Mouse (Mus musculus): Measurements from ENCODE around the gene Zcchc9. TPM values are rescaled to one million over a fixed set of nuclear protein-coding genes. Genes with fewer than 3 reads are reported as not detected.

The Zcchc9 gene
- polyA plus RNA-seq, 1 experiment = 8.3 TPM

DNA sequence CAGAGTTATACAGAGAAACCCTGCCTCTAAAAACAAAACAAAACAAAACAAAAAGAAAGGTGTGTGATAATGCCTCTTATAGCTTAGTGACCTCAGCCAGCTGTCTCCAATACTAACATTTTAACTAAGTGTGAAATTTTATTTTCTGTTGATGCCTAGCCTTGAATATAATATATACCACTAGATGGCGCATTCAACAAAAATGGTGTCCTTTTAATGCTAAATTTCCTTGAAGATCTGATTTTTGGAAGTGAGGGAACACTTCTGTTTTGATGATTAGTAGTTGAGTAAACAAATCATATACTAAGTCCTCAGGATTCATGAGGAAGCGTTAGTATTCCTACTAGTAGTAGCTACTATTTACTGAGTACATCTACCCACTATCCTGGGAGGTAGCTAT is 2.0 kb upstream of the Zcchc9 start:
- no peak overlapping the region for H3K27ac ChIP-seq (ENCODE audit: insufficient read depth, low read length)
- WGBS = 40% methylated on average over 2 of the region's 2 CpGs

DNA sequence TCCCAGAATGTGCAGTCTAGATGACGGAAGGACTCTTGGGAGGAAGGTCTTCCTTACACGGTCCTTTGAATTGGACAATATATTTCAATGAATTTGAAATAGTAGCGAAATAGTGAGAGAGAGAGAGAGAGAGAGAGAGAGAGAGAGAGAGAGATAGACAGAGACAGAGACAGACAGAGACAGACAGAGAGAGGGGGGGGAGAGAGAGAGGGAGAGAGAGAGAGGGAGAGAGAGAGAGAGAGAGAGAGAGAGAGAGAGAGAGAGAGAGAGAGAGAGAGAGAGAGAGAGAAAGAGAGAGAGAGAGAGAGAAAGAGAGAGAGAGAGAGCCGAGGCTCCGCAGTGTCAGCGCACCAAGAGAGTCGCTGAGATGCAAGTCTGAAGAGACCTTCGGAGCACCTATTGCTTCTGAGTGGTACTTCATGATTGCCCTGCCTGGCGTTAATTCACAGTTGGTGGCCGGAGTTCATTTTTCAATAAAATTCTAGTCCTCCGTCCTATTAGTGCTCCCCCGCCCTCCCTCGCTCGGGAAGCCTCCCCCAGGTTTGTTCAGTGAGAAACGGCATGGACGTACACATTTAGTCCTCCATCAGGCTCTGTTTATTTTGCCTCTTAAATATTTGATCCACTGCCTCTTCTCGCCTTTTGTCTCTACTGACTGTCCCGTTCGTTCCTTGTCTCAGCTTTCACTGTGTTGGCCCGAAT is 520 bp upstream of the Zcchc9 start:
- Histone ChIP-seq H3K4me3 (ENCODE audit: extremely low read depth, insufficient read depth, insufficient read length) (peak overlapping the region; percentile 97), H3K27ac (ENCODE audit: insufficient read depth, low read length) (peak overlapping the region; percentile 96), H3K27me3 (ENCODE audit: control insufficient read depth, insufficient read depth, low read length) (no peaks in the 10 kb centered on the region), H3K36me3 (ENCODE audit: control insufficient read depth, insufficient read depth, low read length) (peaks cover 9% of the 10 kb centered on the region), H3K4me1 (ENCODE audit: control insufficient read depth, insufficient read depth, insufficient read length) (no peaks in the 10 kb centered on the region; the same call in 1 of the 2 replicates)
- TF ChIP-seq CTCF (IDR thresholded peaks at IDR 0.05; ENCODE audit: extremely low read depth, insufficient read depth, insufficient read length, insufficient replicate concordance) (no peak), POLR2A (IDR thresholded peaks at IDR 0.05; ENCODE audit: low read depth, low read length) (no peak)
- 25% methylated on average over 20 of the region's 20 CpGs for WGBS
- peak in 1 of 2 experiments; percentile 14 for DNase-seq (ENCODE audit: low read depth in 1 of 2, low spot score in 2 of 2)

More for the DNA sequence above, 2.0 kb upstream of the Zcchc9 start:
- peaks cover 8% of the 10 kb centered on the region for H3K36me3 ChIP-seq (ENCODE audit: control insufficient read depth, insufficient read depth, low read length)
- H3K27me3 ChIP-seq (ENCODE audit: control insufficient read depth, insufficient read depth, low read length) = no peaks in the 10 kb centered on the region
- no peaks in the 10 kb centered on the region; the same call in 1 of the 2 replicates for H3K4me1 ChIP-seq (ENCODE audit: control insufficient read depth, insufficient read depth, insufficient read length)
- TF ChIP-seq CTCF (IDR thresholded peaks at IDR 0.05; ENCODE audit: extremely low read depth, insufficient read depth, insufficient read length, insufficient replicate concordance) (no peak), POLR2A (IDR thresholded peaks at IDR 0.05; ENCODE audit: low read depth, low read length) (no peak)
- DNase-seq (ENCODE audit: low read depth in 1 of 2, low spot score in 2 of 2) = peak in 1 of 2 experiments; percentile 14
- H3K4me3 ChIP-seq (ENCODE audit: extremely low read depth, insufficient read depth, insufficient read length) = no peak overlapping the region

DNA sequence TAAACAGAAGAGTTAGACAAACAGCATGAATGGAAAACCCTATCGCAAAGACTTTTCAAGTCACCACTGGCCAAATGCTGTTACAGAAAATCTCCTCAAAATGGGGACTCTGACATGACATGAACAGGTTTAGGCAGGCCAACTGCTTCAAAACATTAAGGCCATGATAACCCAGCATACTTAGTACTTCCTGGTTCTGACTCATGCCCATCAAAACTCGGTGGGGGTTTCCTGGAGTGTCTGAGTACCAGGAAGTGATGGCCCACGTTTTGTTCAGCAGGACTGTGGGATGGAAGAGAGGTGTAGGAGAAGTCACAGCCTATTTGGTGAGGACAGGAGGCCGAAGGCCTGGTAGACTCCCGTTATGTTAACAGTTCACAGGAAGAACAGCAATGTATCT is 5.8 kb downstream of the Zcchc9 start:
- Histone ChIP-seq H3K36me3 (ENCODE audit: control insufficient read depth, insufficient read depth, low read length) (peaks cover 36% of the 10 kb centered on the region), H3K27me3 (ENCODE audit: control insufficient read depth, insufficient read depth, low read length) (no peaks in the 10 kb centered on the region), H3K27ac (ENCODE audit: insufficient read depth, low read length) (no peak overlapping the region), H3K4me3 (ENCODE audit: extremely low read depth, insufficient read depth, insufficient read length) (no peak overlapping the region), H3K4me1 (ENCODE audit: control insufficient read depth, insufficient read depth, insufficient read length) (no peaks in the 10 kb centered on the region)
- TF ChIP-seq POLR2A (IDR thresholded peaks at IDR 0.05; ENCODE audit: low read depth, low read length) (no peak), CTCF (IDR thresholded peaks at IDR 0.05; ENCODE audit: extremely low read depth, insufficient read depth, insufficient read length, insufficient replicate concordance) (no peak)
- 64% methylated on average over 5 of the region's 5 CpGs for WGBS
- no peak for DNase-seq (ENCODE audit: low read depth in 1 of 2, low spot score in 2 of 2)

DNA sequence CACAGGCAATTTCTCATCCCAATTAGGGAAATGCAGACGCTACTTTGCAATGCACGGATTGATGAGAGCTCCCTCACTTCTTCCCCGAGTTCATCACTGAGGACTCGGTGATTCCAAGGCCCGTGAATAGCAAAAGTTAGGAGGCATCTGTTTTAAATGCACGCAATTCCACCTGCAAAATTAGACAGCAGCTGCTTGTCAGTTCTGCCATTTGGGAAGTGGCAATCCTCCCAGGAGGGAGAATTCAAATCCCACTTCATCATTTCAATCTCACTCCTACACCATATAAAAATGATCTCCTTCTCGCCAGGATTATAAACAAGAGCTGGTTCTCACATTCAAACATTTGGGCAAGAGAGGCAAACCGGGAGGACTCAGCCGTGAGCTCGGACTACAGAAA is 10.1 kb downstream of the Zcchc9 start:
- H3K36me3 ChIP-seq (ENCODE audit: control insufficient read depth, insufficient read depth, low read length) = peaks cover 31% of the 10 kb centered on the region
- 95% methylated on average over 10 of the region's 10 CpGs for WGBS

DNA sequence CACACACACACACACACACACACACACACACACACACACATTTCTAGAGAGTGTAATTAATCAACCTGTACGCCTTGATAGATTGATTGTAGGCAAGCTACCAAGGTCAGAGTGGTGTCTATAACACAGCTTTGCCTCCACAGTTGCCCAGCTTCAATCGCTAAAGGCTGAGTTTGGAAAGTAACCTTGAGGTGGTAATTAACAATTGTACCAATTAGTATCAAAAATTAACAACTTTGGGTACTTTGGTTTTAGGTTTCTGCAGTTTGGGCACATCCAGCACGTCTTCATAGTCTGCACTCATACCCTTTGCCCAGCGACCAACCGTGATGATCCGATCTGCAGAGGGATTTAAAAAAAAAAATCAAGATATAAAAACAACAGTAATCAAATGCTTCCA is 10.6 kb downstream of the Zcchc9 start:
- DNase-seq (ENCODE audit: low read depth in 1 of 2, low spot score in 2 of 2) = no peak
- peaks cover 31% of the 10 kb centered on the region for H3K36me3 ChIP-seq (ENCODE audit: control insufficient read depth, insufficient read depth, low read length)
- H3K27me3 ChIP-seq (ENCODE audit: control insufficient read depth, insufficient read depth, low read length) = no peaks in the 10 kb centered on the region
- WGBS = 92% methylated on average over 6 of the region's 6 CpGs
- TF ChIP-seq CTCF (IDR thresholded peaks at IDR 0.05; ENCODE audit: extremely low read depth, insufficient read depth, insufficient read length, insufficient replicate concordance) (no peak), POLR2A (IDR thresholded peaks at IDR 0.05; ENCODE audit: low read depth, low read length) (no peak)
- H3K4me3 ChIP-seq (ENCODE audit: extremely low read depth, insufficient read depth, insufficient read length) = no peak overlapping the region
- H3K4me1 ChIP-seq (ENCODE audit: control insufficient read depth, insufficient read depth, insufficient read length) = no peaks in the 10 kb centered on the region
- no peak overlapping the region for H3K27ac ChIP-seq (ENCODE audit: insufficient read depth, low read length)

More for the DNA sequence above, 10.1 kb downstream of the Zcchc9 start:
- Histone ChIP-seq H3K27me3 (ENCODE audit: control insufficient read depth, insufficient read depth, low read length) (no peaks in the 10 kb centered on the region), H3K27ac (ENCODE audit: insufficient read depth, low read length) (no peak overlapping the region), H3K4me3 (ENCODE audit: extremely low read depth, insufficient read depth, insufficient read length) (no peak overlapping the region), H3K4me1 (ENCODE audit: control insufficient read depth, insufficient read depth, insufficient read length) (no peaks in the 10 kb centered on the region)
- no peak for DNase-seq (ENCODE audit: low read depth in 1 of 2, low spot score in 2 of 2)
- TF ChIP-seq POLR2A (IDR thresholded peaks at IDR 0.05; ENCODE audit: low read depth, low read length) = no peak
- no peak for TF ChIP-seq CTCF (IDR thresholded peaks at IDR 0.05; ENCODE audit: extremely low read depth, insufficient read depth, insufficient read length, insufficient replicate concordance)

DNA sequence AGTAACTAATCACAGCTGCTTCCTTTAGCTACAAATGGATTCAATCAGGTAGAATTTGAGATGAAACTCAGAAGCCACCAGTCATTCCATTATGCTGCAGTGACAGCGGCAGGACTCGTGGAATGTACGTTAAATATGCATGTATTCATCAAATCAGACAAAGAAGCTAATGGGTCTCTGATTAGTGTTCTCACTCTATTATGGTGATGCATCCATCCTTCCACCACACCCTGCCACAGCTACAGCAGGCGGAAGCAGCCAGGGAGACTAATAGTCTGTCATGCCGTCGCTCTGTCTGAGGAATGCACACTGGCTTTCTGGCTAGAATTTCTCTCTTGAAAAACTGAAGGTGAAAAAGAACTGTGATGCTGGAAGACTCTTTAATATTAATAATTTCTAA is 11.5 kb downstream of the Zcchc9 start:
- H3K27me3 ChIP-seq (ENCODE audit: control insufficient read depth, insufficient read depth, low read length) = no peaks in the 10 kb centered on the region
- WGBS = 98% methylated on average over 6 of the region's 6 CpGs
- no peaks in the 10 kb centered on the region for H3K4me1 ChIP-seq (ENCODE audit: control insufficient read depth, insufficient read depth, insufficient read length)
- no peak for TF ChIP-seq CTCF (IDR thresholded peaks at IDR 0.05; ENCODE audit: extremely low read depth, insufficient read depth, insufficient read length, insufficient replicate concordance)
- no peak for TF ChIP-seq POLR2A (IDR thresholded peaks at IDR 0.05; ENCODE audit: low read depth, low read length)
- peaks cover 29% of the 10 kb centered on the region for H3K36me3 ChIP-seq (ENCODE audit: control insufficient read depth, insufficient read depth, low read length)
- no peak for DNase-seq (ENCODE audit: low read depth in 1 of 2, low spot score in 2 of 2)
- no peak overlapping the region for H3K4me3 ChIP-seq (ENCODE audit: extremely low read depth, insufficient read depth, insufficient read length)
- H3K27ac ChIP-seq (ENCODE audit: insufficient read depth, low read length) = no peak overlapping the region

DNA sequence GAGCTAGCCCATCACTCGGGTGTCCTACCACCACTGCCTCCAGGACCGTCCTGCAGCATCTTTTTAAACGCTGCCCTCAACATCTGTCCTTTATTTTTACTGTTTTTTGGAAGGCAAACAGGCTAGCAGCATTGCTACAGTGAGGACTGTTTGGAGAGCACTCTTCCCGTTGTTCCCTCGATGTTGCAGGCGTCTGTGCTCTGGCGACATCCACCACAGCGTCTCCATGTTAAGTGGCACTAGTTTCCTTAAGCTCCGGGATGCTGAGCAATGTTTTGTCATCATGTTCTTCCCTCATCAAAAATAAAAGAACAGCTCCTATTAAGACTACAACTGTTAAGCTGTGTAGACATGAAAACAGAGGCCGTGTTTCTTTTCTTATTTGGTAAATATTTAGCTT is 11.9 kb downstream of the Zcchc9 start:
- Histone ChIP-seq H3K4me3 (ENCODE audit: extremely low read depth, insufficient read depth, insufficient read length) (no peak overlapping the region), H3K27ac (ENCODE audit: insufficient read depth, low read length) (no peak overlapping the region), H3K4me1 (ENCODE audit: control insufficient read depth, insufficient read depth, insufficient read length) (no peaks in the 10 kb centered on the region), H3K36me3 (ENCODE audit: control insufficient read depth, insufficient read depth, low read length) (peaks cover 27% of the 10 kb centered on the region), H3K27me3 (ENCODE audit: control insufficient read depth, insufficient read depth, low read length) (no peaks in the 10 kb centered on the region)
- 95% methylated on average over 10 of the region's 10 CpGs for WGBS
- TF ChIP-seq POLR2A (IDR thresholded peaks at IDR 0.05; ENCODE audit: low read depth, low read length) = no peak
- TF ChIP-seq CTCF (IDR thresholded peaks at IDR 0.05; ENCODE audit: extremely low read depth, insufficient read depth, insufficient read length, insufficient replicate concordance) = no peak
- no peak for DNase-seq (ENCODE audit: low read depth in 1 of 2, low spot score in 2 of 2)

Data from spleen, adult 2 months (tissue).